Mouse (Mus musculus): ENCODE results near the gene Spata33. TPM values are rescaled to one million over a fixed set of nuclear protein-coding genes. Genes with fewer than 3 reads are reported as not detected.
"Not testable (repeated sequence)": the region's sequence is repeated elsewhere in the genome, so short reads cannot be mapped to it uniquely, and the experiment has no call there.

Spata33 gene
- polyA plus RNA-seq, 1 experiment from 2014 or later: 0.91 TPM

DNA sequence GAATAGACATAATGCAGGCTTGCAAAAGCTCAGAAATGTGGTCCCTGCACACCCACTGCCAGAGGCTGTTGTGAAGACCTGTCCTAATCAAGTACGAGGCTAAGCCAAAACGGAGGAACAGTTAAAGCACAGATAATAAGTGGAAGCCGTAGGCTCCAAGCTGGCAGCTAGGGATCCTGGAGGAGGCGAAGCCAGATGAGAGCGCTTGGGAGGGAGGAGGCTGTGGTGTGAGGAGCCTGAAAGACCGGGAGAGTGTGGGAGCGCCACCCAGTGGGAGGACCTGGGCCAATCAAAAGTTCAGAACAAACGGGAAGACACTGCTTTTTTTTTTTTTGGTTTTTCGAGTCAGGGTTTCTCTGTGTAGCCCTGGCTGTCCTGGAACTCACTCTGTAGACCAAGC, 22.0 kb upstream of the Spata33 start:
- H3K9ac ChIP-seq (ENCODE audit: low read length): no peak overlapping the region
- no peaks in the 10 kb centered on the region for H3K9me3 ChIP-seq (ENCODE audit: control insufficient read depth, low read length)
- TF ChIP-seq EP300 (optimal IDR thresholded peaks at IDR 0.05): no peak
- peak; percentile 80 for TF ChIP-seq CTCF (IDR thresholded peaks at IDR 0.05; ENCODE audit: low read depth)
- peak; percentile 86 for DNase-seq (ENCODE audit: low spot score)
- H3K4me3 ChIP-seq (ENCODE audit: low read depth, low read length): no peak overlapping the region
- no peaks in the 10 kb centered on the region for H3K27me3 ChIP-seq (ENCODE audit: control insufficient read depth, insufficient read depth, low read length)
- WGBS: 1% methylated on average over 9 of the region's 9 CpGs
- no peak overlapping the region for H3K27ac ChIP-seq (replicated peaks)
- no peaks in the 10 kb centered on the region for H3K36me3 ChIP-seq (ENCODE audit: control insufficient read depth, insufficient read depth, low read length)
- ATAC-seq (ENCODE audit: low FRiP score, low TSS enrichment): peak; percentile 51; the same call in 1 of the 2 replicates
- H3K4me2 ChIP-seq (replicated peaks; ENCODE audit: low read depth): no peak overlapping the region
- H3K4me1 ChIP-seq (replicated peaks; ENCODE audit: control insufficient read depth, insufficient read depth): no peaks in the 10 kb centered on the region

DNA sequence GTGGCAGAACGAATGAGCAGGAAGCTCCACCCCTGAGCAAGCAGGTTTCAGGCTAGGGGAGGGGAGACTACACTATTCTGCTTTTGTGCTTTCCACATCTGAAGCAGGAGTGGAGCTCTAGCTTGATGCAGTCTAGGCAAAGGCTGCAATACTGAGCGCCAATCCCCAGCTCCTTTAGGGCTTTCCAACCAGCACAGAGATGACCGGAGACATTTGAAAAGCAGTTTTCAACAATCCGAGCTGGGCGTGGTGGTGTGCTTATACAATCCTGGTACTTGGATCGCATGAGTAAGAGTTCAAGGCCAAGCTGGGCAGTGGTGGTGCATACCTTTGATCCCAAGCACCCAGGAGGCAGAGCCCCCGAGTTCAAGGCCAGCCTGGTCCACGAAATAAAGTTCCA, 20.7 kb upstream of the Spata33 start:
- Histone ChIP-seq H3K4me1 (replicated peaks; ENCODE audit: control insufficient read depth, insufficient read depth) (no peaks in the 10 kb centered on the region), H3K27ac (replicated peaks) (no peak overlapping the region), H3K4me3 (ENCODE audit: low read depth, low read length) (no peak overlapping the region), H3K9ac (ENCODE audit: low read length) (no peak overlapping the region), H3K4me2 (replicated peaks; ENCODE audit: low read depth) (no peak overlapping the region), H3K36me3 (ENCODE audit: control insufficient read depth, insufficient read depth, low read length) (no peaks in the 10 kb centered on the region), H3K9me3 (ENCODE audit: control insufficient read depth, low read length) (no peaks in the 10 kb centered on the region), H3K27me3 (ENCODE audit: control insufficient read depth, insufficient read depth, low read length) (no peaks in the 10 kb centered on the region)
- 40% methylated on average over 8 of the region's 8 CpGs for WGBS
- TF ChIP-seq EP300 (optimal IDR thresholded peaks at IDR 0.05): no peak
- ATAC-seq (ENCODE audit: low FRiP score, low TSS enrichment) (0 out of 2 replicates have a peak, but pooled peaks have one; percentile 17), DNase-seq (ENCODE audit: low spot score) (peak; percentile 29)

DNA sequence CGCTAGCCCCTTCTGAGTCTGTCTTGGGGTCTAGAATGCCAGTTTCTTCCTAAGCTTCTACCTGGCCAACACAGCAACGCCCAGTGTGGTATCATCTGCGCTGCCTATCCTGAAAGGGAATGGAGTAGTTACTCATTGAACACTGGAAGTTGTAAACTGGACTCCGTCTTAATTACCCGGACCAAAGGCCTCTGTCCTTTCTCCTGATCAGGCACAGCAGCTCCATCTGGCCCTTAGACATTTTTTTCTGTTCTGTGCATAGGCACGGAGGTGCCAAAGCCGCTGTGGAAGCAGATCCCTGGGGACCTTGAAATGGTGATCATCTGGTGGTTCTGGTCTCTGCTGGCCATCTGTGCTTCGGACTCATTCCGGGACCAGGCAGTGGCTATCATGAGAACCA, 18.9 kb upstream of the Spata33 start:
- ATAC-seq (ENCODE audit: low FRiP score, low TSS enrichment) (no peak), DNase-seq (ENCODE audit: low spot score) (no peak)
- Histone ChIP-seq H3K9me3 (ENCODE audit: control insufficient read depth, low read length) (no peaks in the 10 kb centered on the region), H3K36me3 (ENCODE audit: control insufficient read depth, insufficient read depth, low read length) (no peaks in the 10 kb centered on the region), H3K9ac (ENCODE audit: low read length) (no peak overlapping the region), H3K4me3 (ENCODE audit: low read depth, low read length) (no peak overlapping the region), H3K4me1 (replicated peaks; ENCODE audit: control insufficient read depth, insufficient read depth) (no peaks in the 10 kb centered on the region), H3K4me2 (replicated peaks; ENCODE audit: low read depth) (no peak overlapping the region), H3K27ac (replicated peaks) (no peak overlapping the region), H3K27me3 (ENCODE audit: control insufficient read depth, insufficient read depth, low read length) (no peaks in the 10 kb centered on the region)
- 89% methylated on average over 9 of the region's 9 CpGs for WGBS
- no peak for TF ChIP-seq EP300 (optimal IDR thresholded peaks at IDR 0.05)
- no peak for TF ChIP-seq CTCF (IDR thresholded peaks at IDR 0.05; ENCODE audit: low read depth)

DNA sequence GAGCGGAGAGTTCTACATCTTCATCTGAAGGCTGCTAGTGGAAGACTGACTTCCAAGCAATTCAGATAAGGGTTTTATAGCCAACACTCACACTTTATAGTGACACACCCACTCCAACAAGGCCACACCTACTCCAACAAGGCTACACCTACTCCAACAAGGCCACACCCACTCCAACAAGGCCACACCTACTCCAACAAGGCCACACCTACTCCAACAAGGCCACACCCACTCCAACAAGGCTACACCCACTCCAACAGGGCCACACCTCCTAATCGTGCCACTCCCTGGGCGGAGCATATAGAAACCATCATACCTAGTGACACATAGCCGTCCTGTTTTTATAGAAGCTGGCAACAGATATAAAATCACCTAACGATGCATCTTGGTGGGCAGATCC, 15.6 kb upstream of the Spata33 start:
- not testable (repeated sequence) for H3K4me3 ChIP-seq (ENCODE audit: low read depth, low read length); H3K4me1 ChIP-seq (replicated peaks; ENCODE audit: control insufficient read depth, insufficient read depth); H3K36me3 ChIP-seq (ENCODE audit: control insufficient read depth, insufficient read depth, low read length); H3K9ac ChIP-seq (ENCODE audit: low read length); H3K4me2 ChIP-seq (replicated peaks; ENCODE audit: low read depth); H3K9me3 ChIP-seq (ENCODE audit: control insufficient read depth, low read length); H3K27ac ChIP-seq (replicated peaks); H3K27me3 ChIP-seq (ENCODE audit: control insufficient read depth, insufficient read depth, low read length)
- WGBS: 64% methylated on average over 5 of the region's 5 CpGs
- ATAC-seq (ENCODE audit: low FRiP score, low TSS enrichment) (peak; percentile 65), DNase-seq (ENCODE audit: low spot score) (peak; percentile 42)

DNA sequence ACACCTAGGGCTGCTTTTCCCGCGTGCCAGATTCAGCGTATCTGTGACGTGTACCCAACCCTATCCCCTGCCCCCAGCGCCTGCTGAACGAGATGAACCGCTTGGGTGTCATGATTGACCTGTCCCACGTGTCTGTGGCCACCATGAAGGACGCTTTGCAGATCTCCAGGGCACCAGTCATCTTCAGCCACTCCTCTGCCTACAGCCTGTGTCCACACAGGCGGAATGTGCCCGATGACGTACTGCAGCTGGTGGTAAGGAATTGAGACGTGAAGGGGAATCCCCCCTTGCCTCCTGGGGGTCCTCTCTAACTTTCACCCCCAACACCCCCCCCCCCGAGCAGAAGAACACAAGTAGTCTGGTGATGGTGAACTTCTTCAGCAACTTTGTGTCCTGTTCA, 12.8 kb upstream of the Spata33 start:
- Histone ChIP-seq H3K27me3 (ENCODE audit: control insufficient read depth, insufficient read depth, low read length) (no peaks in the 10 kb centered on the region), H3K4me3 (ENCODE audit: low read depth, low read length) (no peak overlapping the region), H3K9ac (ENCODE audit: low read length) (no peak overlapping the region), H3K9me3 (ENCODE audit: control insufficient read depth, low read length) (no peaks in the 10 kb centered on the region), H3K27ac (replicated peaks) (no peak overlapping the region), H3K36me3 (ENCODE audit: control insufficient read depth, insufficient read depth, low read length) (no peaks in the 10 kb centered on the region), H3K4me1 (replicated peaks; ENCODE audit: control insufficient read depth, insufficient read depth) (no peaks in the 10 kb centered on the region), H3K4me2 (replicated peaks; ENCODE audit: low read depth) (no peak overlapping the region)
- no peak for DNase-seq (ENCODE audit: low spot score)
- 59% methylated on average over 14 of the region's 14 CpGs for WGBS
- TF ChIP-seq EP300 (optimal IDR thresholded peaks at IDR 0.05) (no peak), CTCF (IDR thresholded peaks at IDR 0.05; ENCODE audit: low read depth) (no peak)
- no peak for ATAC-seq (ENCODE audit: low FRiP score, low TSS enrichment)

DNA sequence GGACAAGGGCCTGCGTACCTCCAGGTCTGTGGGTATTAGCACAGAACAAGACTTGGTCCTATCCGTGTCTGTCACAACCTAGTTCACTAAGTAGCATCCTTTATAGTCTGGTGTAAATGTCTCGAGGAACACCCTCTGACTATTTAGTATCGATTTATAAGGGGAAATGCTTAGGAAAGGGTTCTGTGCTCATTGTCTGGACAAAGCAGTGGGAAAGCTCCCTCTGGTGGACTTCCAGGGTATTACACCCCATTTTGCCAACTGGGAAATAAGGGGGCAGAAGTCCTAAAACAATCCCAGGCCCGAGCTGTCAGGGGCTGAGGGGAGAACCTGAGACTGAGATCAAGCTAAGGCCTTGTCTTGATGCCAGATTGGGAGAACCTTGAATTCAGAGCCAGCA, 10.3 kb upstream of the Spata33 start:
- Histone ChIP-seq H3K27ac (replicated peaks) (no peak overlapping the region), H3K9me3 (ENCODE audit: control insufficient read depth, low read length) (no peaks in the 10 kb centered on the region), H3K9ac (ENCODE audit: low read length) (no peak overlapping the region), H3K27me3 (ENCODE audit: control insufficient read depth, insufficient read depth, low read length) (no peaks in the 10 kb centered on the region), H3K4me2 (replicated peaks; ENCODE audit: low read depth) (no peak overlapping the region), H3K4me1 (replicated peaks; ENCODE audit: control insufficient read depth, insufficient read depth) (no peaks in the 10 kb centered on the region), H3K36me3 (ENCODE audit: control insufficient read depth, insufficient read depth, low read length) (0 out of 2 replicates have a peak, but pooled peaks cover 3% of the 10 kb centered on the region), H3K4me3 (ENCODE audit: low read depth, low read length) (no peak overlapping the region)
- TF ChIP-seq CTCF (IDR thresholded peaks at IDR 0.05; ENCODE audit: low read depth) (peak; percentile 97), EP300 (optimal IDR thresholded peaks at IDR 0.05) (no peak)
- DNase-seq (ENCODE audit: low spot score): peak; percentile 75
- ATAC-seq (ENCODE audit: low FRiP score, low TSS enrichment): no peak
- WGBS: 22% methylated on average over 5 of the region's 5 CpGs
